Mouse (Mus musculus) megakaryocyte, embryonic 14.5 days (primary cell): ENCODE data around the gene Fez2.

Experiments used
- FLI1 ChIP-seq: IDR thresholded peaks from 2 replicates; pipeline ENCODE4 v1.6.1; 2012; ENCODE audit warnings: low read length, inconsistent platforms, mixed read lengths
- GATA1 ChIP-seq: IDR thresholded peaks from 3 replicates; pipeline ENCODE4 v1.6.1; 2012; ENCODE audit warnings: mixed read lengths, low read length, inconsistent platforms, borderline replicate concordance

DNA sequence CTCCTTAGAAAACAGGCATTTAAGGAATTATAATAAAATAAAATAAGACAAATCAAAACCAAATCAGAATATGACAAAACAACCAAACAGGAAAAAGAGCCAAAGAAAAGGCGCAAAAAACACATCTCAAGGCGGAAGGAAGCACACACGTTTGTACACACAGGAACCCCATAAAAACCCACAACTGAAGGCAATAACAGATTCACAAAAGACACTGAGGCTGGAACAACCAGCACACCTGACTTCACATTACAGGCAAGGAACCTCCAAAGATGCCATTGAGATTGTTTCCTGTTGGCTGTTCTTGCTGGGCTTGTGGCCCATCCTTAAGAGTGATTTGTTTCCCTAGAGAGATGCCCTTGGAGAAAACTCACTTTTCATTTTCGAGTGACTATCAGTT is 11.1 kb upstream of the Fez2 start:
- TF ChIP-seq GATA1 (no peak), FLI1 (no peak)
